Mouse (Mus musculus) ES-Bruce4 (cell line): ENCODE measurements around the gene Zmynd12. TPM values are rescaled to one million over a fixed set of nuclear protein-coding genes. Genes with fewer than 3 reads are reported as not detected.

Experiments
- H3K27ac ChIP-seq: 2 replicates; pipeline ENCODE4 v1.5.1; 2012; ENCODE audit warnings: low read length, inconsistent platforms; ENCODE audit not compliant: insufficient read depth
- H3K27me3 ChIP-seq: 2 replicates; pipeline ENCODE4 v1.6.1; 2012; ENCODE audit warnings: mild to moderate bottlenecking, low read length, inconsistent platforms; ENCODE audit not compliant: control insufficient read depth, poor library complexity, insufficient read depth, severe bottlenecking
- H3K36me3 ChIP-seq: 2 replicates; pipeline ENCODE4 v1.6.1; 2012; ENCODE audit warnings: inconsistent platforms, mild to moderate bottlenecking, low read length, moderate library complexity; ENCODE audit not compliant: control insufficient read depth, poor library complexity, insufficient read depth, severe bottlenecking
- H3K4me1 ChIP-seq: one replicate; pipeline ENCODE4 v1.8.1; 2011; ENCODE audit warnings: low read length; ENCODE audit not compliant: control insufficient read depth, insufficient read depth
- H3K4me3 ChIP-seq: 2 replicates; pipeline ENCODE4 v1.5.1; 2011; ENCODE audit warnings: low read depth, mild to moderate bottlenecking, low read length
- H3K9ac ChIP-seq: 2 replicates; pipeline ENCODE4 v1.6.1; 2012; ENCODE audit warnings: low read depth, mild to moderate bottlenecking, inconsistent platforms; ENCODE audit not compliant: poor library complexity, severe bottlenecking
- H3K9me3 ChIP-seq: replicated peaks from 2 replicates; pipeline ENCODE4 v1.6.1; 2012; ENCODE audit warnings: mild to moderate bottlenecking, low read length, inconsistent platforms; ENCODE audit not compliant: control insufficient read depth, poor library complexity, insufficient read depth, severe bottlenecking
- CTCF ChIP-seq: IDR thresholded peaks from one replicate; pipeline ENCODE4 v1.8.1; 2011; ENCODE audit warnings: low read depth, low read length
- EP300 ChIP-seq: IDR thresholded peaks from 2 replicates; pipeline ENCODE4 v1.6.1; 2011; ENCODE audit warnings: low read depth, low read length; ENCODE audit not compliant: insufficient read depth
- POLR2A ChIP-seq: IDR thresholded peaks from one replicate; pipeline ENCODE4 v1.8.1; 2011; ENCODE audit warnings: low read length; ENCODE audit not compliant: insufficient read depth
- polyA plus RNA-seq: library from polyadenylated mRNA; stranded (reverse); fragments of >200 nt; gene quantifications from 2 replicates; pipeline ENCODE4 v1.2.4, GENCODE M21; 2011; ENCODE audit warnings: low read depth; ENCODE audit not compliant: missing spikeins, insufficient read depth, insufficient read length

Gene Zmynd12
- polyA plus RNA-seq, 1 experiment, result 0.96 TPM

DNA sequence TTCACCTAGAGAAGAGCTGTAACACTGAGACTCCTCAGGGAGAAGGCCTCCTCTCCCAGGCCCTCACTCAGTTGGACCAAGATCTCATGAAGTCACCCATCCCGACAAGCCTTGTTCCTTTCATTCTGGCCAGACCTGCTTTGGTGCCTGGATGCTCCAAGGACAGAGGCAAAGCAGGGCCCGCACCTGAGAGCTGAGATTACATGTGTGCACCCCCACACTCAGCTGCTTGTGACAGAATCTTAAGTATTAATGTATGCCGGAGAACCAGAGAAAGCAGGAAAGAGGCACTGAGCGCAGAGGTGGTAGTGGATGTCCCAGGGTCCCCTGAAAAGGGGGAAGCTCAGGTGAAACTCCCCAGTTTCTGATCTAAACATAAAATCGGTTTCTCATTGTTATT is 30.5 kb downstream of the Zmynd12 start:
- H3K36me3 ChIP-seq, result no peaks in the 10 kb centered on the region
- H3K9me3 ChIP-seq, result no peaks in the 10 kb centered on the region
- H3K4me1 ChIP-seq, result no peaks in the 10 kb centered on the region
- no peak overlapping the region for H3K4me3 ChIP-seq
- H3K27ac ChIP-seq, result no peak overlapping the region
- H3K9ac ChIP-seq, result no peak overlapping the region
- H3K27me3 ChIP-seq, result no peaks in the 10 kb centered on the region
- TF ChIP-seq EP300, result no peak
- TF ChIP-seq CTCF, result no peak
- TF ChIP-seq POLR2A, result no peak

DNA sequence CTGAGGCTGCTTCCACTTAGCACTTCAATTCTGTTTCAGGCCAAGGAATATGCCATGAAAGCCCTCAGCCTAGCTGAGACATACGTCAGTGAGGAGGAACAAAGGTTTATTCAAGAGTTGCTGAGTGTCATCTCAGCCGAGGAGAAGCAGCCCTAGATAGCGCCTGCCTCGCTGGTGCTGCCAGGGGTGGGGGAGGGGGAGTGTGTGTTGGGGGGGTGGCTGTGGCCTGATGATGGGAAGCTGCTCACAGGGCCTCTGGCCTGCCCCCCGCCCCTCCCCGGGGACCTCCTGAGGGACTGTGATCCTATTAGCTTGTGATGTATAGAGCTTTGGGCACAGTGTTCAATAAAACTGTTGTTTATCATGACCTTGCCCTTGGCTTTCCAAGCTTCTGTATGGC is 30.9 kb downstream of the Zmynd12 start:
- TF ChIP-seq POLR2A (no peak), CTCF (no peak), EP300 (no peak)
- H3K4me1 ChIP-seq, result no peaks in the 10 kb centered on the region

DNA sequence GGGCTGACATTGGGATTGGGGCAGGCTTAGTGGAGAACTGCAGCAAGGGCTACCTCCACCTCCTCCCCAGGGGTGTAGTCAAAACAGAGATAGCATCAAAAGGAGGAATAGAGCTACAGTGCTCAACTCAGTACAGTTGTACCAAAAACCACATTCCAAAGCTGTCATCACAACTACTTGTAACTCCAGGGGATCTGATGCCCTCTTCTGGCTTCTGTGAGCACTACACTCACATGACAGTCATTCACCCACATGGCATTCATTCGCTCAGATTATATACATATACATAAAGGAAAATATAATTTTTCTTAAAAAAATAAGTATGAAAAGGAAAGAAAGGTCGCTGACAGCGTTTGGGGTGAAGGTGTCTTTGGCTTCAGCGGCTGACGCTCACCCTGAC is 37.7 kb downstream of the Zmynd12 start:
- Histone ChIP-seq H3K27me3 (no peaks in the 10 kb centered on the region), H3K27ac (no peak overlapping the region), H3K9ac (no peak overlapping the region), H3K36me3 (no peaks in the 10 kb centered on the region), H3K9me3 (no peaks in the 10 kb centered on the region), H3K4me1 (no peaks in the 10 kb centered on the region), H3K4me3 (no peak overlapping the region)
- TF ChIP-seq EP300 (no peak), CTCF (no peak), POLR2A (no peak)

More for the DNA sequence above, 30.9 kb downstream of the Zmynd12 start:
- Histone ChIP-seq H3K27me3 (no peaks in the 10 kb centered on the region), H3K4me3 (no peak overlapping the region), H3K27ac (no peak overlapping the region), H3K36me3 (no peaks in the 10 kb centered on the region), H3K9me3 (no peaks in the 10 kb centered on the region), H3K9ac (no peak overlapping the region)

DNA sequence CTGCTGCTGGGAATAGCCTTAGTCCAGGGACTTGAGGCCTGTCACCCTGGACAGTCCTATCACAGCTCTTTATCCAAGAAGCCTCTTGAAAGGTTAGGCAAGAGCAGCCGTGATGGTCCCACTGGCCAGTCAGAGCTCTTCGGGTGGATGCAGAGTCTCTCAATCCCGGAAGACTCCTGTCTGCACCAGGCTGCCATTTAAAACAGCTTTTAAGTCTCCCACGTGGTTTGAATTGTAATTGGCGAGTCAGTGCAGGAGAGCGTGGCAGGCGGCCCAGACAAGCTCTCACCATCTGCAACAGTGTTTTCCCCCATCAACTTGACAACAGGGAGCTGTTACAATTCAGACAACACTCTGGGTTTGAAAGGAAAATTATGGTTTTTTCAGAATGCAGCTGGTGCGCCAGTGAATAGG is 38.1 kb downstream of the Zmynd12 start:
- H3K9ac ChIP-seq, result no peak overlapping the region
- no peak overlapping the region for H3K4me3 ChIP-seq
- no peaks in the 10 kb centered on the region for H3K4me1 ChIP-seq
- TF ChIP-seq CTCF (no peak), EP300 (no peak), POLR2A (no peak)
- H3K9me3 ChIP-seq, result no peaks in the 10 kb centered on the region
- H3K36me3 ChIP-seq, result no peaks in the 10 kb centered on the region
- H3K27me3 ChIP-seq, result no peaks in the 10 kb centered on the region
- H3K27ac ChIP-seq, result no peak overlapping the region

DNA sequence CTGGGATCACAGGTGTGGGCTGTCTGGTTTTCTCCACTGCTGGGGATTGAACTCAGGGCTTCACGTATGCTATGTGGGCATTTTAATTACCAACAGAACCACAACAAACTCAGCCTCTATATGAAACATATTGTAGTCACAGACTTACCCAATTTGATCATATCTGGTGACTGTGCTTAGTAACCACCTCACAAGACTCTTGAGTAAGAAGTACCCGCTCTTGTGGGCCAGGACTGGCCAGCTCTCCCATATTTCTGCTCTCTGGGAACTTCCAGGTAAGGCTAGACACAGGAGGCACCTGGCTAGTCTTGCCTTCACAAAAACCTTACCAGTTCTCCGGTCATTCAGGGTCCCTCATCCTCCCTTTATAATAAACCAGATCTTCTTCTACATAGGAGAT is 39.8 kb downstream of the Zmynd12 start:
- Histone ChIP-seq H3K4me3 (no peak overlapping the region), H3K36me3 (no peaks in the 10 kb centered on the region), H3K9ac (no peak overlapping the region), H3K27me3 (no peaks in the 10 kb centered on the region), H3K27ac (no peak overlapping the region), H3K4me1 (no peaks in the 10 kb centered on the region), H3K9me3 (no peaks in the 10 kb centered on the region)
- no peak for TF ChIP-seq EP300
- no peak for TF ChIP-seq CTCF
- TF ChIP-seq POLR2A, result no peak

- Histone ChIP-seq H3K27ac (no peak overlapping the region), H3K9ac (no peak overlapping the region), H3K4me1 (no peaks in the 10 kb centered on the region), H3K9me3 (no peaks in the 10 kb centered on the region), H3K4me3 (no peak overlapping the region), H3K27me3 (no peaks in the 10 kb centered on the region), H3K36me3 (no peaks in the 10 kb centered on the region)
- no peak for TF ChIP-seq CTCF
- no peak for TF ChIP-seq POLR2A
- TF ChIP-seq EP300, result no peak
These were observed 40.5 kb downstream of the Zmynd12 start for GRCm38 (mm10) chr4:119462858-119463755.
